Mouse (Mus musculus): ENCODE measurements around the gene Faxc.

Gene Faxc

DNA sequence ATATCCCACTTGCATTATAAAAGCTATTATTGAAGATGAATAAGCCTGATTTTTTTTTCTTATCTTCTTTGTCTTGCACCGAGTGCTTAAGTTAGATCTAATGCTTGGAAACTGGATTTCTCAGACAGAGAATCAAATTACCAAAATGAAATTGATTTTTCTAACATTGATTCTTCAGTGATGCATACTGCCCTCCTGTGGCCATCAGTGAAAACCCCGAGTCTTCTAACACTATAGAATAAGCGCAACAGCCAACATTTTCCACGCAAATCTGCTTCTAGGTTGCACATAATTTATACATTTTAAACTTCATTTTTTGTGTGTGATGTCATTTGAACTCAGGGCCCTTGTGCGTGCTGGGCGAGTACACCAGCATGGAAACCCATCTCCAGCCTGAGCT lies 20.3 kb downstream of the Faxc start:
- no peaks in the 10 kb centered on the region for H3K27me3 ChIP-seq (ENCODE audit: insufficient read depth, low read length)
- TF ChIP-seq NANOG (IDR thresholded peaks at IDR 0.05; ENCODE audit: borderline replicate concordance, low read length) (no peak), POU5F1 (IDR thresholded peaks at IDR 0.05; ENCODE audit: borderline replicate concordance, low read length) (no peak), CTCF (conservative IDR thresholded peaks at IDR 0.05; ENCODE audit: low read length) (peak; percentile 54)
- H3K9me3 ChIP-seq (ENCODE audit: low read length): no peaks in the 10 kb centered on the region
- no peak overlapping the region for H3K4me3 ChIP-seq (replicated peaks; ENCODE audit: low read length)
- no peaks in the 10 kb centered on the region for H3K36me3 ChIP-seq (ENCODE audit: insufficient read depth, low read length)
- no peaks in the 10 kb centered on the region for H3K4me1 ChIP-seq (replicated peaks; ENCODE audit: low read depth, low read length)

DNA sequence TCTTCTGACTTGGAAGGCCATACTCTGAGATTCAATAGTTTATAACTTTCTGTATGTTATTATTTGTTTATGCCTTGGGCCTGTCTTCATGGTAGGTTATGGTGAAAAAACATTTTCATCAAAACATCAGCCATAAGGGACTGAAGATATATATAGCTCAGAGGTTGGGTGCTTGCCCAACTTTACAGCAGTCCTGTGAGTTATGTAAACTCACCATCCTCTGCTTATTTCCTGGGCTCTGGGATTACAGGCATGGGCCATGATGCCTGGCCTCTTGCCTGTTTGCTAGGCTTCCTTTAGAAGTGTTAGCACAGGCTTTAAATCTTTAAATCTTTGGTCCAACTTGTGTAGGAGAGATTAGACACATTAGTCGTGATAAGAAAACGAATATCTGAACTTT lies 21.1 kb downstream of the Faxc start:
- Histone ChIP-seq H3K27me3 (ENCODE audit: insufficient read depth, low read length) (no peaks in the 10 kb centered on the region), H3K4me3 (replicated peaks; ENCODE audit: low read length) (no peak overlapping the region), H3K9me3 (ENCODE audit: low read length) (no peaks in the 10 kb centered on the region), H3K36me3 (ENCODE audit: insufficient read depth, low read length) (no peaks in the 10 kb centered on the region), H3K4me1 (replicated peaks; ENCODE audit: low read depth, low read length) (no peaks in the 10 kb centered on the region)
- no peak for TF ChIP-seq NANOG (IDR thresholded peaks at IDR 0.05; ENCODE audit: borderline replicate concordance, low read length)

DNA sequence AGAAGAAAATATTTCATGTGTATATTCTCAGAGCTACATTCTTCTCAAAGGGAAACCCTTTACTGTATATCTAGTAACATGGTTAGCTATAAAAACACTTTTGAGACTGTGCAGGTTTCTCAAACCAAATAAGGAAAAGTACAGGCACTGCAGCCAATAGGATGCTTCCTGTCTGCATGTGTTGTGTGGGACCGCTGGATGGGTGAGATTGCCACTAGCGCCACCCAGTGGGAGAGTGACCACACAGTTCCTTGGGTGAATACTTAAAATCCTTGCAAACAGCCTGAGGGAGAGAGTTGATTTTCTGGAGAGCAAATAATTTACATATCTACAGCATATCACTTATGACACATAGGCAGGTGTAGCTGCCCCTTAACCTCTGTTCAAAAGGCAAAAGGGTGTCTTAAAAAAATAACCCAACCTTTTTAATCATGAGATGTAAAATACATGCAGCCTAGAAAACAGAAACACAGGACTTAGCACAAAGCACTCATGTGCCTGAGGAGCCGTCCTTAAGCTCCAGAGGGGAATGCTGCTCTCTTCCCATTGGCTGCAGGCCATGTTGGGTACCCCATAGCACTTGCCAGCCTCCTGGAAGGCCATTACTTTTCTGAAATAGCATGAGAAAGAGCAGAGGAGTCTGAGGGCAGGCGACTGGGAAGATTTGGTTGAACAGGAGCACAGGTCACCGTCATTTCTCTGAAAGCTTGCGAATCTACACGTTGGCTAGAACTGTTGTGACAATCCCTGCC lies 26.6 kb downstream of the Faxc start:
- Histone ChIP-seq H3K9me3 (ENCODE audit: low read length) (no peaks in the 10 kb centered on the region), H3K36me3 (ENCODE audit: insufficient read depth, low read length) (no peaks in the 10 kb centered on the region)

DNA sequence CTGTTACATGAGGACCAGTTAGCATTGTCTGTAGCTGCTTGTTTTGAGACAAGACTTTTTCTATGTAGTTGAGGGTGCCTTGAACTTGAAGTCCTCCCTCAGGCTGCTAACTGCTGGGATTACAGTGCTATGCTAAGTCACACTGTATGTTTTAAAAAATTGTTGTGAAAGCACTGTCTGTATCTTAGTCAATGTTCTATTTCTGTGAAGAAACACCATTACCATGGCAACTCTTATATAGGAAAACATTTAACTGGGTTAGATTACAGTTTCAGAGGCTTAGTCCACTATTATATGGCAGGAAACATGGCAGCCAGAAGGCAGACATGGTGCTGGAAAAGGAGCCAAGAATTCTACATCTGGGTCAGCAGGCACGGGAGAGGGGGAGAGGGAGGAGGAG lies 40.8 kb downstream of the Faxc start:
- Histone ChIP-seq H3K9me3 (ENCODE audit: low read length) (no peaks in the 10 kb centered on the region), H3K4me3 (replicated peaks; ENCODE audit: low read length) (no peak overlapping the region), H3K27me3 (ENCODE audit: insufficient read depth, low read length) (no peaks in the 10 kb centered on the region), H3K4me1 (replicated peaks; ENCODE audit: low read depth, low read length) (peaks cover 9% of the 10 kb centered on the region), H3K36me3 (ENCODE audit: insufficient read depth, low read length) (no peaks in the 10 kb centered on the region)
- TF ChIP-seq CTCF (conservative IDR thresholded peaks at IDR 0.05; ENCODE audit: low read length) (no peak), NANOG (IDR thresholded peaks at IDR 0.05; ENCODE audit: borderline replicate concordance, low read length) (no peak), POU5F1 (IDR thresholded peaks at IDR 0.05; ENCODE audit: borderline replicate concordance, low read length) (no peak)

More for the DNA sequence above, 26.6 kb downstream of the Faxc start:
- H3K4me1 ChIP-seq (replicated peaks; ENCODE audit: low read depth, low read length): peaks cover 16% of the 10 kb centered on the region
- H3K27me3 ChIP-seq (ENCODE audit: insufficient read depth, low read length): 0 out of 2 replicates have a peak, but pooled peaks cover 2% of the 10 kb centered on the region
- H3K4me3 ChIP-seq (replicated peaks; ENCODE audit: low read length): peak overlapping the region; percentile 56; the same call in 1 of the 2 replicates
- TF ChIP-seq POU5F1 (IDR thresholded peaks at IDR 0.05; ENCODE audit: borderline replicate concordance, low read length): no peak
- TF ChIP-seq CTCF (conservative IDR thresholded peaks at IDR 0.05; ENCODE audit: low read length): peak; percentile 70

DNA sequence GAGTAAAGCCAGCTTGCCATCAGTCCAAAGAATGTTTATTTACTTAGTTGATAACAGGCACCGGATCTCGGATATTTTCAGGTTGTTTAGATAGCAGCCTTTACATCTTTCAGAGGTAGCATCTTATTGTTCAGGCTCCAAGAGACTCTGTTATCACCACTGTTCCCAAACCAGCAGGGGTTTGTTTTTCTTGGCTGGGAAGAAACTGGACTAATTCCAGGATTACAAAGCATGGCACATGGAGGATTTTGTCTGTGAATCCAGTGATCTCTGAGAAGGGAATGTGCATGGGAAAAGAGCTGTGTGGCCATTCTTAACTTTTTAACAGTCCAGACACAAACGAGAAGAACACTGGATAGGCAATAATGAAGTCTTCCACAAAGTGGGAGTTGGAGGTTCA lies 43.0 kb downstream of the Faxc start:
- TF ChIP-seq NANOG (IDR thresholded peaks at IDR 0.05; ENCODE audit: borderline replicate concordance, low read length): no peak
- no peak for TF ChIP-seq POU5F1 (IDR thresholded peaks at IDR 0.05; ENCODE audit: borderline replicate concordance, low read length)
- no peak for TF ChIP-seq CTCF (conservative IDR thresholded peaks at IDR 0.05; ENCODE audit: low read length)
- H3K4me3 ChIP-seq (replicated peaks; ENCODE audit: low read length): no peak overlapping the region
- 0 out of 2 replicates have a peak, but pooled peaks cover 4% of the 10 kb centered on the region for H3K27me3 ChIP-seq (ENCODE audit: insufficient read depth, low read length)
- H3K4me1 ChIP-seq (replicated peaks; ENCODE audit: low read depth, low read length): peaks cover 9% of the 10 kb centered on the region
- H3K36me3 ChIP-seq (ENCODE audit: insufficient read depth, low read length): no peaks in the 10 kb centered on the region
- no peaks in the 10 kb centered on the region for H3K9me3 ChIP-seq (ENCODE audit: low read length)

DNA sequence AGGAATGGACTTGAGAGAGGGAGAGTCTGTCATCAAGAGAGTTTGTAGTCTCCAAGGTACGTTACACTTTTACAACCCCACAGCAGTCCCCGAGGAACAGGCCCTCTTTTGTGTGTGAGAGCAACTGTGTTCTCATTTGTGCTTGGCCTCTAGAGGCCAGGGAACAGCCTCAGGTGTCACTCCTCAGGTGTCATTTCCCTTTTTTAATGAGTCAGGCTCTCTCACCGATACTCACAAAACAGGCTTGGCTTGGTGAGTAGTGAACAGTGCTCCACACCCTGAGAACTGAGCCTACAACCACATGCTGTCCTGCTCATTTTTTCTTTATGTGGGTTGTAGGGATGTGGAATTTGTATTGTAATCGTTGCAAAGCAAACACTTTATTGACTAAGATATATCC lies 49.3 kb downstream of the Faxc start:
- TF ChIP-seq POU5F1 (IDR thresholded peaks at IDR 0.05; ENCODE audit: borderline replicate concordance, low read length) (no peak), CTCF (conservative IDR thresholded peaks at IDR 0.05; ENCODE audit: low read length) (no peak), NANOG (IDR thresholded peaks at IDR 0.05; ENCODE audit: borderline replicate concordance, low read length) (no peak)
- H3K36me3 ChIP-seq (ENCODE audit: insufficient read depth, low read length): no peaks in the 10 kb centered on the region
- no peaks in the 10 kb centered on the region for H3K4me1 ChIP-seq (replicated peaks; ENCODE audit: low read depth, low read length)
- no peak overlapping the region for H3K4me3 ChIP-seq (replicated peaks; ENCODE audit: low read length)
- no peaks in the 10 kb centered on the region for H3K9me3 ChIP-seq (ENCODE audit: low read length)
- 0 out of 2 replicates have a peak, but pooled peaks cover 4% of the 10 kb centered on the region for H3K27me3 ChIP-seq (ENCODE audit: insufficient read depth, low read length)

DNA sequence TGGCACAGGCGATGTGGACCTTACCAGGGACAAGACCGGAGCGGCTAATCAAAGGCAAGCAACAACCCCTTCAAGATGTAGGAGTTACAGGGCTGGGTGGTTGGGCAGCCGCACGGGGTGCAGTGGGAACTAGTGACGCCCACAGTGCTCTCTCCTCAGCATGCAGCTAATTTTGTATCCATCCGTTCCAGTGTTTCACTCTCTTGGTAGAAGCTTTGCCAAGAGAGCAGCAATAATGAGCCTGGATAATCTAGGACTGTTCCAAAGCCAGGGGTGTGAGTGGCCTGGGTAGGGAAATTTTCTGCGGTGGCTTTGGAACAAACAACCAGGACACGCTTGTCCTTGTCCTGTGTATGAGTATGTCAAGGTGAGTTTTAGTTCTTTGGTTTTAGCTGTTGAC lies 51.3 kb downstream of the Faxc start:
- Histone ChIP-seq H3K4me1 (replicated peaks; ENCODE audit: low read depth, low read length) (no peaks in the 10 kb centered on the region), H3K36me3 (ENCODE audit: insufficient read depth, low read length) (no peaks in the 10 kb centered on the region), H3K9me3 (ENCODE audit: low read length) (no peaks in the 10 kb centered on the region), H3K4me3 (replicated peaks; ENCODE audit: low read length) (no peak overlapping the region), H3K27me3 (ENCODE audit: insufficient read depth, low read length) (0 out of 2 replicates have a peak, but pooled peaks cover 4% of the 10 kb centered on the region)
- TF ChIP-seq POU5F1 (IDR thresholded peaks at IDR 0.05; ENCODE audit: borderline replicate concordance, low read length): no peak
- TF ChIP-seq CTCF (conservative IDR thresholded peaks at IDR 0.05; ENCODE audit: low read length): no peak
- no peak for TF ChIP-seq NANOG (IDR thresholded peaks at IDR 0.05; ENCODE audit: borderline replicate concordance, low read length)

DNA sequence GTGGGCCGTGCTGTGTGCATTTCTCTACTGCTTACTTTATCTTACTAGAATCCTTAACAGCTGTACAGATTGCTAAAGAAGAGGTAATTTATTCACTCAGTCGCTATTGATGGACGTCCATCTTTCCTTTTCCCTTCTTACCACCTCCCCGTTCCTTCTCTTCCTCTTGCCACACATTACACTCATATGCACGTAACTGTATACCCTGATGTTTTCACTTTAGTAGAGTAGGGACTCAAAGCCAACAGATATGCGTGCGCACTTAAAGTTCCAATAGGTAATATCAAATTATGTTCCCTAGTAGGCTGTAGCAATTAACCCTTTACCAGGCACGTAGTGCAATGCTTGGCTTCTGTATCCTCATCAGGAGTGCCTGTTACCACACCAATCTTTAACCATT lies 55.7 kb downstream of the Faxc start:
- H3K4me3 ChIP-seq (replicated peaks; ENCODE audit: low read length): no peak overlapping the region
- TF ChIP-seq NANOG (IDR thresholded peaks at IDR 0.05; ENCODE audit: borderline replicate concordance, low read length) (no peak), POU5F1 (IDR thresholded peaks at IDR 0.05; ENCODE audit: borderline replicate concordance, low read length) (no peak), CTCF (conservative IDR thresholded peaks at IDR 0.05; ENCODE audit: low read length) (no peak)
- H3K36me3 ChIP-seq (ENCODE audit: insufficient read depth, low read length): no peaks in the 10 kb centered on the region
- H3K4me1 ChIP-seq (replicated peaks; ENCODE audit: low read depth, low read length): no peaks in the 10 kb centered on the region
- H3K9me3 ChIP-seq (ENCODE audit: low read length): no peaks in the 10 kb centered on the region
- H3K27me3 ChIP-seq (ENCODE audit: insufficient read depth, low read length): no peaks in the 10 kb centered on the region

DNA sequence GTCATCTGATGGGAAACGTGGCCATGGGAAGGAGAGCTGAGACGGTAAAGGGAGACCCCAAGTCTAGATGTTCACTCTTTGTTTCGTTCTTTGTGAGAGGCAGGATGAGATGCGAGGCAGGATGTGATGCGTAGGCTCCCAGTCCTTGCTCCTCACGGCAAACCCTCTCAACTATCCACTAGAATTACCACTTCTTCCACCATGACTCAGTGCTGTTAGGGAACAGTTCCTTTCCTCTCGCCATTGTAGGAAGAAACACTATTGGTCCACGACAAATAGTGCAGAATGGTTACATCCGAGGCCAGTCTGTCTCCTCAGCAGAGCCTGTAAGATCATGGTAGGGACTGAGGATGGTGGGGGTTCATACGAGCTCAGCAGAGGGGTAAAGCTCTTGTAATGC lies 56.3 kb downstream of the Faxc start:
- H3K27me3 ChIP-seq (ENCODE audit: insufficient read depth, low read length): no peaks in the 10 kb centered on the region
- H3K4me1 ChIP-seq (replicated peaks; ENCODE audit: low read depth, low read length): no peaks in the 10 kb centered on the region
- no peak overlapping the region for H3K4me3 ChIP-seq (replicated peaks; ENCODE audit: low read length)
- H3K36me3 ChIP-seq (ENCODE audit: insufficient read depth, low read length): no peaks in the 10 kb centered on the region
- no peaks in the 10 kb centered on the region for H3K9me3 ChIP-seq (ENCODE audit: low read length)
- no peak for TF ChIP-seq POU5F1 (IDR thresholded peaks at IDR 0.05; ENCODE audit: borderline replicate concordance, low read length)
- TF ChIP-seq CTCF (conservative IDR thresholded peaks at IDR 0.05; ENCODE audit: low read length): no peak
- no peak for TF ChIP-seq NANOG (IDR thresholded peaks at IDR 0.05; ENCODE audit: borderline replicate concordance, low read length)

Measured in E14TG2a.4 (cell line).